Mouse (Mus musculus): ENCODE measurements around the gene Il7r. TPM values are rescaled to one million over a fixed set of nuclear protein-coding genes. Genes with fewer than 3 reads are reported as not detected.
"Not testable (repeated sequence)": the region's sequence is repeated elsewhere in the genome, so short reads cannot be mapped to it uniquely, and the experiment has no call there.

The Il7r gene
- polyA plus RNA-seq, 1 experiment from 2014 or later = 0.54 TPM

- not testable (repeated sequence) for H3K9me3 ChIP-seq (ENCODE audit: control insufficient read depth, low read length); H3K27ac ChIP-seq (ENCODE audit: low read depth); DNase-seq (ENCODE audit: low spot score); H3K9ac ChIP-seq (ENCODE audit: low read length); H3K36me3 ChIP-seq (ENCODE audit: control insufficient read depth, insufficient read depth, low read length); ATAC-seq (replicated peaks; ENCODE audit: low FRiP score, low TSS enrichment, low read depth); H3K4me3 ChIP-seq (ENCODE audit: low read depth, low read length); H3K4me2 ChIP-seq (ENCODE audit: low read length); H3K27me3 ChIP-seq (replicated peaks; ENCODE audit: control insufficient read depth, insufficient read depth, low read length); H3K4me1 ChIP-seq (replicated peaks; ENCODE audit: control insufficient read depth, insufficient read depth, low read length)
- WGBS = 91% methylated on average over 13 of the region's 15 CpGs
These were observed 27.3 kb upstream of the Il7r start for GRCm38 (mm10) chr15:9557264-9557663.

- no peak overlapping the region for H3K27ac ChIP-seq (ENCODE audit: low read depth)
- no peak overlapping the region for H3K4me2 ChIP-seq (ENCODE audit: low read length)
- no peak for DNase-seq (ENCODE audit: low spot score)
- ATAC-seq (replicated peaks; ENCODE audit: low FRiP score, low TSS enrichment, low read depth) = no peak
- H3K9me3 ChIP-seq (ENCODE audit: control insufficient read depth, low read length) = no peaks in the 10 kb centered on the region
- no peak overlapping the region for H3K4me3 ChIP-seq (ENCODE audit: low read depth, low read length)
- no peaks in the 10 kb centered on the region for H3K36me3 ChIP-seq (ENCODE audit: control insufficient read depth, insufficient read depth, low read length)
- 91% methylated on average over 2 of the region's 2 CpGs for WGBS
- H3K4me1 ChIP-seq (replicated peaks; ENCODE audit: control insufficient read depth, insufficient read depth, low read length) = no peaks in the 10 kb centered on the region
- no peaks in the 10 kb centered on the region for H3K27me3 ChIP-seq (replicated peaks; ENCODE audit: control insufficient read depth, insufficient read depth, low read length)
- no peak overlapping the region for H3K9ac ChIP-seq (ENCODE audit: low read length)
These were observed 19.0 kb upstream of the Il7r start for GRCm38 (mm10) chr15:9548951-9549350.

- no peaks in the 10 kb centered on the region for H3K4me1 ChIP-seq (replicated peaks; ENCODE audit: control insufficient read depth, insufficient read depth, low read length)
- no peak overlapping the region for H3K9ac ChIP-seq (ENCODE audit: low read length)
- WGBS = 81% methylated on average over 1 of the region's 1 CpGs
- H3K9me3 ChIP-seq (ENCODE audit: control insufficient read depth, low read length) = no peaks in the 10 kb centered on the region
- no peak overlapping the region for H3K27ac ChIP-seq (ENCODE audit: low read depth)
- H3K4me2 ChIP-seq (ENCODE audit: low read length) = no peak overlapping the region
- ATAC-seq (replicated peaks; ENCODE audit: low FRiP score, low TSS enrichment, low read depth) (no peak), DNase-seq (ENCODE audit: low spot score) (no peak)
- no peaks in the 10 kb centered on the region for H3K27me3 ChIP-seq (replicated peaks; ENCODE audit: control insufficient read depth, insufficient read depth, low read length)
- no peak overlapping the region for H3K4me3 ChIP-seq (ENCODE audit: low read depth, low read length)
- no peaks in the 10 kb centered on the region for H3K36me3 ChIP-seq (ENCODE audit: control insufficient read depth, insufficient read depth, low read length)
These were observed 5.2 kb upstream of the Il7r start for GRCm38 (mm10) chr15:9535200-9535599.

- Histone ChIP-seq H3K4me3 (ENCODE audit: low read depth, low read length) (no peak overlapping the region), H3K27me3 (replicated peaks; ENCODE audit: control insufficient read depth, insufficient read depth, low read length) (no peaks in the 10 kb centered on the region), H3K36me3 (ENCODE audit: control insufficient read depth, insufficient read depth, low read length) (no peaks in the 10 kb centered on the region), H3K27ac (ENCODE audit: low read depth) (no peak overlapping the region), H3K4me2 (ENCODE audit: low read length) (no peak overlapping the region), H3K4me1 (replicated peaks; ENCODE audit: control insufficient read depth, insufficient read depth, low read length) (no peaks in the 10 kb centered on the region), H3K9ac (ENCODE audit: low read length) (no peak overlapping the region), H3K9me3 (ENCODE audit: control insufficient read depth, low read length) (no peaks in the 10 kb centered on the region)
- DNase-seq (ENCODE audit: low spot score) (no peak), ATAC-seq (replicated peaks; ENCODE audit: low FRiP score, low TSS enrichment, low read depth) (no peak)
- WGBS = 72% methylated on average over 3 of the region's 3 CpGs
These were observed 3.5 kb upstream of the Il7r start for GRCm38 (mm10) chr15:9533356-9533902.

- no peak for DNase-seq (ENCODE audit: low spot score)
- Histone ChIP-seq H3K4me2 (ENCODE audit: low read length) (no peak overlapping the region), H3K27ac (ENCODE audit: low read depth) (no peak overlapping the region), H3K27me3 (replicated peaks; ENCODE audit: control insufficient read depth, insufficient read depth, low read length) (no peaks in the 10 kb centered on the region), H3K4me1 (replicated peaks; ENCODE audit: control insufficient read depth, insufficient read depth, low read length) (no peaks in the 10 kb centered on the region), H3K9me3 (ENCODE audit: control insufficient read depth, low read length) (no peaks in the 10 kb centered on the region), H3K4me3 (ENCODE audit: low read depth, low read length) (no peak overlapping the region), H3K36me3 (ENCODE audit: control insufficient read depth, insufficient read depth, low read length) (no peaks in the 10 kb centered on the region), H3K9ac (ENCODE audit: low read length) (no peak overlapping the region)
- WGBS = 81% methylated on average over 3 of the region's 3 CpGs
- no peak for ATAC-seq (replicated peaks; ENCODE audit: low FRiP score, low TSS enrichment, low read depth)
These were observed 330 bp downstream of the Il7r start for GRCm38 (mm10) chr15:9529646-9530045.

- Histone ChIP-seq H3K4me3 (ENCODE audit: low read depth, low read length) (no peak overlapping the region), H3K9me3 (ENCODE audit: control insufficient read depth, low read length) (no peaks in the 10 kb centered on the region)
- 70% methylated on average over 3 of the region's 3 CpGs for WGBS
These were observed 1.6 kb downstream of the Il7r start for GRCm38 (mm10) chr15:9528186-9528935.

GRCm38 (mm10) chr15:9526412-9526811 lies 3.6 kb downstream of the Il7r start:
- Histone ChIP-seq H3K36me3 (ENCODE audit: control insufficient read depth, insufficient read depth, low read length) (no peaks in the 10 kb centered on the region), H3K4me3 (ENCODE audit: low read depth, low read length) (no peak overlapping the region), H3K27me3 (replicated peaks; ENCODE audit: control insufficient read depth, insufficient read depth, low read length) (no peaks in the 10 kb centered on the region), H3K9ac (ENCODE audit: low read length) (no peak overlapping the region), H3K4me2 (ENCODE audit: low read length) (no peak overlapping the region), H3K9me3 (ENCODE audit: control insufficient read depth, low read length) (no peaks in the 10 kb centered on the region), H3K27ac (ENCODE audit: low read depth) (no peak overlapping the region), H3K4me1 (replicated peaks; ENCODE audit: control insufficient read depth, insufficient read depth, low read length) (no peaks in the 10 kb centered on the region)
- no peak for DNase-seq (ENCODE audit: low spot score)
- no peak for ATAC-seq (replicated peaks; ENCODE audit: low FRiP score, low TSS enrichment, low read depth)

More at GRCm38 (mm10) chr15:9528186-9528935, 1.6 kb downstream of the Il7r start:
- H3K4me2 ChIP-seq (ENCODE audit: low read length) = no peak overlapping the region
- no peaks in the 10 kb centered on the region for H3K4me1 ChIP-seq (replicated peaks; ENCODE audit: control insufficient read depth, insufficient read depth, low read length)
- H3K27me3 ChIP-seq (replicated peaks; ENCODE audit: control insufficient read depth, insufficient read depth, low read length) = no peaks in the 10 kb centered on the region
- H3K9ac ChIP-seq (ENCODE audit: low read length) = no peak overlapping the region
- no peak for DNase-seq (ENCODE audit: low spot score)
- no peaks in the 10 kb centered on the region for H3K36me3 ChIP-seq (ENCODE audit: control insufficient read depth, insufficient read depth, low read length)
- ATAC-seq (replicated peaks; ENCODE audit: low FRiP score, low TSS enrichment, low read depth) = no peak
- H3K27ac ChIP-seq (ENCODE audit: low read depth) = no peak overlapping the region

- H3K4me2 ChIP-seq (ENCODE audit: low read length) = no peak overlapping the region
- 60% methylated on average over 5 of the region's 5 CpGs for WGBS
- no peak overlapping the region for H3K4me3 ChIP-seq (ENCODE audit: low read depth, low read length)
- DNase-seq (ENCODE audit: low spot score) (no peak), ATAC-seq (replicated peaks; ENCODE audit: low FRiP score, low TSS enrichment, low read depth) (no peak)
- no peaks in the 10 kb centered on the region for H3K27me3 ChIP-seq (replicated peaks; ENCODE audit: control insufficient read depth, insufficient read depth, low read length)
- no peaks in the 10 kb centered on the region for H3K4me1 ChIP-seq (replicated peaks; ENCODE audit: control insufficient read depth, insufficient read depth, low read length)
- H3K27ac ChIP-seq (ENCODE audit: low read depth) = no peak overlapping the region
- H3K9ac ChIP-seq (ENCODE audit: low read length) = no peak overlapping the region
- no peaks in the 10 kb centered on the region for H3K9me3 ChIP-seq (ENCODE audit: control insufficient read depth, low read length)
- no peaks in the 10 kb centered on the region for H3K36me3 ChIP-seq (ENCODE audit: control insufficient read depth, insufficient read depth, low read length)
These were observed 5.1 kb downstream of the Il7r start for GRCm38 (mm10) chr15:9524907-9525306.

GRCm38 (mm10) chr15:9523956-9524355 lies 6.0 kb downstream of the Il7r start:
- H3K27ac ChIP-seq (ENCODE audit: low read depth) = no peak overlapping the region
- no peak for DNase-seq (ENCODE audit: low spot score)
- no peaks in the 10 kb centered on the region for H3K9me3 ChIP-seq (ENCODE audit: control insufficient read depth, low read length)
- 69% methylated on average over 5 of the region's 5 CpGs for WGBS
- no peaks in the 10 kb centered on the region for H3K36me3 ChIP-seq (ENCODE audit: control insufficient read depth, insufficient read depth, low read length)
- no peaks in the 10 kb centered on the region for H3K27me3 ChIP-seq (replicated peaks; ENCODE audit: control insufficient read depth, insufficient read depth, low read length)
- H3K9ac ChIP-seq (ENCODE audit: low read length) = no peak overlapping the region
- no peak overlapping the region for H3K4me2 ChIP-seq (ENCODE audit: low read length)
- H3K4me3 ChIP-seq (ENCODE audit: low read depth, low read length) = no peak overlapping the region
- H3K4me1 ChIP-seq (replicated peaks; ENCODE audit: control insufficient read depth, insufficient read depth, low read length) = no peaks in the 10 kb centered on the region
- ATAC-seq (replicated peaks; ENCODE audit: low FRiP score, low TSS enrichment, low read depth) = no peak

Data from intestine, embryonic 14.5 days (tissue).